Mouse (Mus musculus) gastrocnemius, adult 18-20 months (tissue): ENCODE measurements at regions not wholly inside any gene's neighbourhood (a gene's known extent, or its start where the extent isn't known, plus 50 kb on each side); places are given as distances from the start of the nearest gene placed in this dataset.

Experiments used
- DNase-seq: peaks from one replicate; pipeline ENCODE4 v3.0.0; 2021; ENCODE audit warnings: low spot score

DNA sequence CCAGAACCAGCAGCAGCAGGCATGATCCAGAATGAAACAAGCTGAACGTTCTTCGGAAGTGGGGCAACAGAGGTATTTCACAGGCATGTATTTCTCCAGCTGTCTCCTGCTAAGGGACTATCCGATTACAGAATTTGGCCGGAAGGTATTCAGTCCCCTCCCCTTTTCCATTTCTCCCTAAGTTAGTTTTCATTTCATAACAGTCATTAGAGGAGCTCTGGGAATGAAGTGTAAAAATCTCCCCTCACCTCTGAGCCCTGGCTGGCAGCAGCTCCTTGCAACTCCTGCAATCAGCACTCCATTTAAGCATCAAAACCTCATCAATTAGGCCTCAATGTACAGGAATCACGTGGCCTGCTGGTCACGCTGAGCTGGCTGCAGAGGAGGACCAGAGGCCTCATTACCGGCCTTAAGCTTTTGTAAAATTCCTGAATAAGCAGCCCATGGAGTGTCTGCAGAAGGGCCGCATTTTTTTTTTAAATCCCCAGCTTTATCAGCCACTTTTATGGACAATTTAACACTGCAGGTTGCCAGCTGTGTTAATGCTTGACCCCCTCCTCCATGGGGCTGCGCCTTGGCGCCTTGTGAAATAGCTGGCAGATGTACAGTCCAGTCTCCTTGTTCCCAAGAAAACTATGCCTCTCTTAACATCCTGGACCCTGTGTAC is 456.1 kb upstream of the Kirrel3 start:
- DNase-seq = peak; percentile 6

DNA sequence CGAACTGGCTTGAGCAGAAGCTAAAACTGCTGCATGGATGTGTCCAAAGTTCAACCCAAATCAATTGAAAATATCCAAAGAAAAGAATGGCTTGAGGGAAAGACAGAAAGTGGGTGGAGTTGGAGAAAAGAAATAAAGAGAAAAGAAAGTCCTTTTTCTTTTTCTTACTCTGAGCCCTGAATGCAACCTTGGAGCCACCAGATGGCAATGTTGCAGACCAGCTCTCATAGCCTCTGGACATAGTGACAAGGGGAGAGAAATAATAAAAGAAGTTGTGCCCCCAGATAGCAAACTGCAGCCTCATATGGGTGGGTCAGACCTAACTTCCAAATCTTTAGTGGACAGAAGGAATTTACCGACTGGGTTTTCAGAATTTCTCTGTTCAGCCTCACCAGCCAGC is 431.3 kb upstream of the Kirrel3 start:
- DNase-seq = no peak
